Mouse (Mus musculus) ES-E14 (cell line): ENCODE results near the gene Pdia2.

Source experiments
- HCFC1 ChIP-seq: IDR thresholded peaks from 2 replicates; pipeline ENCODE4 v1.6.1; 2012; ENCODE audit warnings: low read length, inconsistent platforms, borderline replicate concordance; ENCODE audit not compliant: insufficient read depth
- MAFK ChIP-seq: IDR thresholded peaks from 2 replicates; pipeline ENCODE4 v1.6.1; 2014; ENCODE audit warnings: mild to moderate bottlenecking, low read depth, low read length, inconsistent platforms; ENCODE audit not compliant: insufficient read depth
- ZC3H11A ChIP-seq: IDR thresholded peaks from 2 replicates; pipeline ENCODE4 v1.6.1; 2012; ENCODE audit warnings: low read depth, mild to moderate bottlenecking, inconsistent platforms, low read length, borderline replicate concordance
- ZNF384 ChIP-seq: IDR thresholded peaks from 2 replicates; pipeline ENCODE4 v1.6.1; 2012; ENCODE audit warnings: low read depth, low read length, inconsistent platforms

DNA sequence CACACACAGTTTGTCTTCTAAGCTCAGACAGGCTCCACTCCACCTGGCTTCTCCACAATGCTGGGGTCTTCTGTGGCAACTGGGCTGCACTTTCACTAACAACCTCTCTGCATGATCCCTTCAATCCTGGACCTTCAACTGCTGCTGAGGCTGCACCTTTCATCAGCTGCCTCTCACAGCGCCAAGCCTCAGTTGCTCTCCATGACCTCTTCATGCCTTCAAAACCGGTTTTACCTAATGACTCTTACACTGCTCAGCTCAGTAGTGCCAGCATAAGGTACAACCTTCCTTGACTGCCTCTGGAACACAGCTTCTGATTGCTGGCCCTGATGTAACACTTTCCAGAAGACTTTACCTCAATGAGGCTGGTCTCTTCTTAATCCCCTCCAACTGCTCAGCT lies 22.6 kb upstream of the Pdia2 start:
- TF ChIP-seq ZNF384 (no peak), HCFC1 (no peak), ZC3H11A (no peak), MAFK (no peak)
